1 mouse cellular context compared by ENCODE assay signal in the genomic region with DNA sequence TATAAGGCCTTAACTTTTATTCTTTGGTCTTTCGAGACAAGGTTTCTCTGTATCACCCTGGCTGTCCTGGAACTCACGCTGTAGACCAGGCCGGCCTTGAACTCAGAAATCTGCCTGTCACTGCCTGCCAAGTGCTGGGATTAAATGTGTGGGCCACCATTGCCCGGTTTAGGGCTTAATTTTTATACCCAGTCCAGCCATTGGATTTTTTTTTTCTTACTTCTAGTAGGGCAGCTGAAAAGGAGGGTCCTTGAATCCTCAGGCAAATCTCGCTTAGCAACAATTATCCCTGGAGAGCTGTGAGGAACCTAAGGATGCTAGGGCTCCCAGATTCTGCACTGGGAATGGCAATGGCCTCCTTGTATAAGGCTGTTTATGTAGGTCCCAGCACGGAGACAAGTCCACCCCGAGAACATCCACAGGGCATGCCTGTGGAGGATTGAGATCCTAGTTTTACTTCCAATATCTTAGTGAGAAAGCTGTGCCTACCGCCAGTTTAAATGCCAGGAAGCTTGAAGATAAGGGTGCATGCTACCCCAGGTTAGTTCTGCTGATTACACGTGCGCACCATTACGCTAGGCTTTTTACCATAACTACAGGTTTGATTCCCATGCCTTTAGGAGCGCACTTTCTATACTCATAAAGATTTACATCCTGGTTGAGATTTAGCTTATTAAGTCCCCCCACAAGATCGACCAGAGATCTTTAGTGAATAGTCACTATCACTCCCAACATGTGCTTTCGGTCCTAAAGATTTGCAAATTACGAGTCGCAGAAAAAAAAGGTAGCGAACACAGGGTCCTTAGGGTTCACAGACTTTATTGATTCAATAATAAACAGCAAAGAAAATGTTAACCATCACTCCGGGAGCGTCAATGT.
TF ChIP-seq lines count a peak whose summit lies in the region.

No protein-coding gene starts in this region.

TF ChIP-seq in MEL, 35 proteins besides CTCF, POLR2A, EP300 and RAD21:
- peak; percentile 98 for TF ChIP-seq CHD1 (IDR thresholded peaks at IDR 0.05; ENCODE audit: low read depth, low read length)
- no peak for TF ChIP-seq ZNF384 (IDR thresholded peaks at IDR 0.05; ENCODE audit: low read depth, low read length)
- no peak; the same call in 1 of the 2 replicates for TF ChIP-seq CHD2 (IDR thresholded peaks at IDR 0.05; ENCODE audit: low read length)
- TF ChIP-seq KAT2A (conservative IDR thresholded peaks at IDR 0.05; ENCODE audit: low read depth, low read length), result peak; percentile 65
- TF ChIP-seq TCF12 (IDR thresholded peaks at IDR 0.05; ENCODE audit: low read depth, low read length), result no peak
- TF ChIP-seq MXI1 (IDR thresholded peaks at IDR 0.05; ENCODE audit: low read depth, low read length), result peak; percentile 95
- TF ChIP-seq GATA1 (IDR thresholded peaks at IDR 0.05; ENCODE audit: low read depth, low read length), result peak; percentile 40
- TF ChIP-seq MAZ (IDR thresholded peaks at IDR 0.05; ENCODE audit: low read depth, low read length), result 0 out of 2 replicates have a peak, but pooled peaks have one; percentile 65
- TF ChIP-seq SIN3A (IDR thresholded peaks at IDR 0.05; ENCODE audit: low read length), result peak; percentile 84
- peak; percentile 36; the same call in 1 of the 2 replicates for TF ChIP-seq MYB (IDR thresholded peaks at IDR 0.05; ENCODE audit: low read depth, low read length)
- TF ChIP-seq E2F4 (IDR thresholded peaks at IDR 0.05; ENCODE audit: borderline replicate concordance, low read depth, low read length), result peak; percentile 74; the same call in 1 of the 2 replicates
- TF ChIP-seq MAX (IDR thresholded peaks at IDR 0.05; ENCODE audit: low read length), result peak; percentile 95
- peak; percentile 61; the same call in 1 of the 2 replicates for TF ChIP-seq ETS1 (IDR thresholded peaks at IDR 0.05; ENCODE audit: low read depth, low read length)
- peak; percentile 94 for TF ChIP-seq POLR2AphosphoS2 (IDR thresholded peaks at IDR 0.05; ENCODE audit: low read length)
- TF ChIP-seq MAFK (IDR thresholded peaks at IDR 0.05; ENCODE audit: borderline replicate concordance, low read depth, low read length), result peak; percentile 40; the same call in 1 of the 2 replicates
- no peak for TF ChIP-seq MEF2A (IDR thresholded peaks at IDR 0.05; ENCODE audit: extremely low read depth, insufficient replicate concordance, low read depth, low read length, poor library complexity, severe bottlenecking)
- no peak; the same call in 1 of the 2 replicates for TF ChIP-seq HCFC1 (IDR thresholded peaks at IDR 0.05; ENCODE audit: low read depth, low read length)
- TF ChIP-seq POLR2AphosphoS5 (IDR thresholded peaks at IDR 0.05; ENCODE audit: borderline replicate concordance, low read depth, low read length), result 0 out of 2 replicates have a peak, but pooled peaks have one; percentile 1
- TF ChIP-seq BHLHE40 (IDR thresholded peaks at IDR 0.05; ENCODE audit: borderline replicate concordance, low read depth, low read length), result peak; percentile 80
- TF ChIP-seq RCOR1 (IDR thresholded peaks at IDR 0.05; ENCODE audit: low read depth, low read length), result peak; percentile 65
- no peak; the same call in 1 of the 2 replicates for TF ChIP-seq NELFE (IDR thresholded peaks at IDR 0.05; ENCODE audit: low read depth, low read length)
- no peak for TF ChIP-seq NRF1 (IDR thresholded peaks at IDR 0.05; ENCODE audit: insufficient read depth, low read depth, low read length, poor library complexity, severe bottlenecking)
- TF ChIP-seq ZC3H11A (IDR thresholded peaks at IDR 0.05; ENCODE audit: low read depth, low read length), result no peak
- peak; percentile 78 for TF ChIP-seq ZMIZ1 (IDR thresholded peaks at IDR 0.05; ENCODE audit: low read depth, low read length)
- TF ChIP-seq JUND (IDR thresholded peaks at IDR 0.05; ENCODE audit: low read depth, low read length), result no peak
- TF ChIP-seq SMC3 (IDR thresholded peaks at IDR 0.05; ENCODE audit: low read depth, low read length), result peak; percentile 29; the same call in 1 of the 2 replicates
- no peak for TF ChIP-seq USF2 (IDR thresholded peaks at IDR 0.05; ENCODE audit: borderline replicate concordance in 1 of 2, insufficient read depth in 1 of 2, low read depth in 1 of 2, low read length in 2 of 2)
- peak; percentile 97 for TF ChIP-seq MYC (IDR thresholded peaks at IDR 0.05; ENCODE audit: low read depth, low read length)
